Mouse (Mus musculus) heart, postnatal 4 days (tissue): ENCODE measurements at regions not wholly inside any gene's neighbourhood (a gene's known extent, or its start where the extent isn't known, plus 50 kb on each side); places are given as distances from the start of the nearest gene placed in this dataset.

ENCODE experiments used
- DNase-seq: peaks from one replicate; pipeline ENCODE4 v3.0.0; 2021

DNA sequence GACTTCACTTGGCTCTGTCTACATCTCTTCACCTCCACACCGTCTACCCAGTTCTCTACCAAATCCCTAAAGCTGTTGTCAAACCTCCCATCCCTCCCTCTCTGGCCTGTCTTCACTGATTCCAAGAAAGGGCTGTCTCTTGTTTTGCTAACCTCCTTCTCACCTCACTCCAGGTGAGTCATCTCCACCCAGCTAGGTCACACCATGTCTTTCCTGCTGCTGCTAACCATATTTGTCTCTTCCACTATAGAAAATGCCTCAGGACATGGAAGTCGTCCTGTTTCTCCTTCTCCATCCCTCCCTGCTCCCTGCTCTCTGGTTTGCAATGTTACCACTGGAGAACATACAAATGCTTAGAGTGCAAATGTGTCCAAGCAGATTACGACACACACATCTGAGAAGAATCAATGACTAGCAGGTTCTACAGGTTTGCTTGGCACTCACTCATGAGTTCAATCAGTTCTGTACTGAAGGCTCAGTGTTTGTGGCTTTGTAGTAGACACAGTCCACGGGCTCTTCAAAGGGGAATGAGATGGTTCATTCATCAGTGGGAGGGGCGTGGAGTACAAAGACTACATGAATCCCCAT, 424.1 kb downstream of the Fgf9 start:
- no peak for DNase-seq

DNA sequence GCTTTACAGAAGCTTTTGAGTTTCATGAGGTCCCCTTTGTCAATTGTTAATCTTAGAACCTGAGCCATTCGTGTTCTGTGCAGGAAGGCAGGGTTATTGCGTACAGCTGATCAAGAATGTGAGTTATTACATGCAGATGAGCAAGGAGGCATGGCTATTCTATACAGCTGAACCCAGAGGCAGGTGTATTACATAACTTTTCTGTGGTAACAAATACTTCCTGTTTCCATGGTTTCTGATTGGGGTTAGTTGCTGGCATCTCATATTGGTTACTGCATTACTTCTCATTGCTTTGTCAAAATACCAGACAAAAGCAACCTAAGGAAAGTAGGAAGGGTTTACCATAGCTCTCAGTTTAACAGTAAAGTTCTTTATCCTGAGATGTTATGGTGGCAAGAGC, 421.8 kb downstream of the Fgf9 start:
- no peak for DNase-seq

DNA sequence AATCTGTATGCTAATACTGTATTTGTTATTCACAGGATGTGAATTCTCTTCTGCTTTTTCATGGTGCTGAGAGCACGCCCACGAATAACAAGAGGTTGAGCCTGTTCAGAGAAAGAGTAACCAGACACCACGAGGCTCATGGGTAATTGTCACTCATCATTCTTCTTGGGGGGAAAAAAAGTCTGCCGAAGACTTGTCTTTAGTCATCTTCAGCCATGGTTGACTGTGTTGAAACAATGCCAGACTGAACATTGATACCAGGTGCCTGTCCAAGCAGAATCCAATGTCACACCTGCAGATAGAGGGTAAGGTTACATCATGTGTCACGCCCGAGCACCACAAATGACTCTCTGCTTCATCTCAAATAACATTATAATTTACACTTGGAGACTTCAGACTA, 418.5 kb downstream of the Fgf9 start:
- no peak for DNase-seq

DNA sequence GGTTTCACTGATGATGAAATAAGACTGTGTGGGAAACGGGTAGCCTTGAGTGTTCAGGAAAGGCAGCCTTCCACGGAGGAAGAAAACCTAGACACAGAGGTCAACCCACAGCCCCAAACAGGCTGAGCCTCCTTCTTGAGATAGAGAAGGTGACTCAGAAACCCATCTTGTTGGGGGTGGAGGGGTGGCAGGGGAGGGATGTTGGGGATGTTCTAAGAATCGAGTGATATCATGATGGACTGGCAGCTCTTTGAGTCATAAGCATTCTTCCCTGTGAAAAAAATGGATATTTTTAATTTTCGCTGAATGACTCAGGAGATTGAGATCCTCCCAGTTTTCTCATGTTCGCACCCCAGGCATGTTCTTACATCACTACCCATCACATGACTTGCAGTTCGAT, 417.5 kb downstream of the Fgf9 start:
- DNase-seq = no peak

DNA sequence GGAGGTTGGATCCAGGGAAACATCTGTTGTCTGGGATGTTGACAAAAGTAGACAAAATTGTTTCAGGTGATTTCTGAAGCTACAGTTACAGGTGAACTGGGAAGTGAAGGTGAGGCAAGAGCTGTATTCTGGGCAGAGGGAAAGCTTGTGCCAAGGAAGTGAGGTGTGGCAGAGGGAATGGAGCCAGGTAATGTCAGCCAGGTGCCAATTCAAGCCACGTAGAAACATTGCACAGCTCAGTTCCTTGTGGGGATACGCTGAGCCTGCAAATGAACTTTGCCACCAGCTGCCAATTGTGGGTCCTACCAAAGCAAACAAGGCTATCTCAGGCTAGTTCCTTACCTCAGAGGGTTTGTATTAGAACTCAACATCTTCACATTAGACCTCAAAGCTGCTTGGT, 410.1 kb downstream of the Fgf9 start:
- DNase-seq = no peak

DNA sequence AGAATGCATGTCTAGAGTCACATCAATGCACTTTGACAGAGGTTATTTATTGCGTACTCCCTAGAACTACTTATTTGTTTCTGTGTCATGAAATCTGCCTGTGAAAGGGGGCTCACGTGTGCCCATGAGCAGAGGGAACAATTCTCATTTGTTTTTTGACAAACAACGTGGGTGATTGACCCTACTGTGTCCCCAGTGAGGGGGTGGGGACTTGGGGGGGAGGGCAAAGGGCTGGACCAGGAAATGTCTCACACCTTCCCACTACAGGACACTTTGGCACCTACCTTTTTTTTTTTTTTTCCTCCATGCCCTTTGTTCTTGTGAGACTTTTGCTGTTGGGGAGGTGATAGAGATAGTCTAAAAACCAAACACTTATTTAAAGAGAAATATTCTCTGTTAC, 400.3 kb downstream of the Fgf9 start:
- DNase-seq = no peak

DNA sequence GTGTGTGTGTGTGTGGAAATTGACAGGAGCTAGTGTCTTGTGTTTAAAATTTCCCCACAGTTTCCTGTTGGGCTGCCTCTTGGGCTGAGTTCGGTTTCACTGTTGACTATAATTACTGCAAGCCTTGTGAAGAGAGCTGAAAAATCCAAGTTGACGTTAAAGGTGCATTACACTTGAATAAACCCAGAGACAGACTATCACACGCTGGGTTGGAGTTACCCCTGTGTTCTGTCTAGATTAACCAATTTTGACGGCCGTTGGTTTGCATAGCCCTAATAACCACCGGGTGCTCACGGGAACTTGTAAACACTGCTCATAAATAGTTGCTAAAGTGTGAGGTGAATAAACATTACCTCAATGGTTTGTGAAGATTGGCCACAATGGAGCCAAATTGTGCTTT, 398.1 kb downstream of the Fgf9 start:
- no peak for DNase-seq

DNA sequence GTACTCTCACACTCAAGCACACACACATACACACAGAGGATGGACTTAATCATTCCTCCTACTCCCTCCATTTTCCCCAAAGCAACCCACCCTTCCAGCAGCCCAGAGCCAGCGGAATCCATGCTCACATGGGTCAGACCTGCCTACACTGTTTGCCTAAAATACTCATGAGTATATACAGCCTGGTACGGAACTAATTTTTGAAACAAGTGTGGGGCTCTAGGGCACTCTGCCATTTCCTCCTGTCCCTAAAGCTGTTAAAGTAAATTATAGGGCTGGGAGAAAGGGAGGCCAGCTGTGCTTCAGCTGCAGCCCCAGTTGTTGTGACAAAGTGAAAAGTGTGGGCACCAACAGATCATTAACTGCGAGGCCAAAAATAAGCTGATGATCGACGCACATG, 397.5 kb downstream of the Fgf9 start:
- no peak for DNase-seq

DNA sequence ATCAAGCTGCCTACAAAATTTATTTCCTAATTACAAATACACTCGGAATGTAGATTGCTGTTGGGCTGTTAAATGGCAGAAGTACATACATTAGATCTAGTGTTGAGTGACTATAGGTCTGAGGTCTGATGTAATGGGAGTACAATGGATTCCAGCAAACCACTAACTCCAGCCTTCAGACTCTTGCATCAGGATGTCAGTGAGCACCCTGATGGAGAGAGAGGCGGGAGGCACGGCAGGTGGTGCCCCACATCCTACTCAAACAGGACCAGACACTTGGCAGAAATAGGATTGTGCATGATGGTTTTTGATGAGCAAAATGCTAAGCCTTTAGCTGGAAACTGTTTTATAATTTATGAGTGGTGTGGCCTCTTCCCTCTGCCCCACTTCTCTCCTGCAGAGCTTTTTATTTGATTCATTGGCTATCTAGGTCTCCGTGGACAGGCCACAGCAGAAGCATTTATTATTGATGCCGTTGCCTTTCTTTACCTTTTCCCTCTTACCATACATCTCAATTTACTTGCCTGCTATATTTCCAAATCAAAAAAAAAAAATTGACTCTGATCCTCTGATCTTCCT, 376.5 kb downstream of the Fgf9 start:
- no peak for DNase-seq

DNA sequence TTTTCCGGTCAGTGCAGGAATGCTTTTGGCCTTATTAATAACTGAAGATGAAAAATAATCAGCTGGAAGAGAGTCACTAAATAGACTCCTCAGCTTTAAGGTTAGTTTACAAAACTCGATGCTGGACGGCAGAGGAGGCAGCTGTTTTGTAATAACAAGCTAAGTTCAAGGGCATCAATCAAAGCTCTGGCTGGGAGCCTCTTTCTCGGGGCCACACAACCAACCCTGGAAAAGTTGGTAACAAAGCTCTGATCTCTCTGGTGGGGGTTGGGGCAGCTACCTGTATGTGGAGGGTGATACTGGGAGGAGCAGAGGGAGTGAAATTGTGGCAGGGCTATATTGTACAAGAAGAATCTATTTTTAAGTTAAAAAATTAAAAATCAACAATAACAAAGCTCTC, 374.1 kb downstream of the Fgf9 start:
- DNase-seq = no peak

DNA sequence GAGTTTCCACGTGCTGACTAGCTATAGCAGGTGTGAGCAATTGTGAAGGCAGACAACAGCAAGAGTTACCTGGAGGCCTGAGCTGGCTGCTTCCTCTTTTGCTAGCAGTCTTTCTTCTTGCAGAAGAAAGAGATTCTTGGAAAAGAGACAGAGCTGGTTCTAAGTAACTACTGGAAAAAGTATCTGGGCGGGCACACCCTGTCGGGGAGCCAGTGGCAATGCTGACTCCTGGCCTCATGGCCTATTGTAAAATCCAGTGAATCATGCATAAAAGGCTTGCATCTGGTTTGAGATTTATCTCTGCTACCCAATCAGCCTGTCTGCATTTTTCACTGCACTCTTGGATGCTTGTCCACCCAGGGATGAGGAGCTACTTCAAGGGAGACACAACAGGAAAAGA, 372.2 kb downstream of the Fgf9 start:
- DNase-seq = no peak

DNA sequence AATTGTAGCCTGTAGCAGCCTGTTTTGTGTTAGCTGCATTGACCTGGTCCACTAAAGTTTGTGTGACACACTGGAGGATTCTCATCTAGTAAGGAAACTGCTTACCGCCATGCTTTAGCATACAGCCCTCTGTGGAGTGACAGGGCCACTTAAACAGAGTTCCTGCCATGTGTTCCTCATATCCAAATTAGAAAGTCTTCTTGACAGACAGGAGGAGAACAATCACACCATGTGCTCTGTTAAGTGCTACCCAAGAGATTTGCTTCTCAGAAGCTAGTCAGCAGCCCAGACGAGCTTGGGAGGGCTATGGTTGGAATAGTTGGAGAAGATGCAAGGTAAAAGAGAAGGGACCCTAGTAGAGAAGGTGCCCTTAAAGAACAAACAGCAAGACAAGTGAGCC, 369.6 kb downstream of the Fgf9 start:
- no peak for DNase-seq

DNA sequence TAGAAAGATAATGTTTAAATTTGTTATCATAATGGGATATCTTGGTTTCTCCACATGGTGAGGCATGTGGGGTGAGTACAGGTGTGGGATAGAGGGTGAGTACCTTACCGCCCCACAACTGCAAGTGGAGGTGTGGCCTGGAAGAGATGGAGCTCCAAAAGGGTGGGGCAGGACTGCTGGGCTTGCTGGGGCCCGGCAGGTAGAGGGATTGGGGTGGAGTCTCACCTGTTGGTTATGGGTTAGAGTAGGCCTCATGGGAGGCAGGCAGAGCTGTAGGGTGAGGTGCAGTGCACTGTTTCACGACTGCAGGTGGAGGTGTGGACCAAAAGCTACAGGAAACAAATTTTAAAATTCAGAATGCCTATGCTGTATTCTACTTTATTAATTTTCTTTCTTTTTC, 365.7 kb downstream of the Fgf9 start:
- DNase-seq = no peak

DNA sequence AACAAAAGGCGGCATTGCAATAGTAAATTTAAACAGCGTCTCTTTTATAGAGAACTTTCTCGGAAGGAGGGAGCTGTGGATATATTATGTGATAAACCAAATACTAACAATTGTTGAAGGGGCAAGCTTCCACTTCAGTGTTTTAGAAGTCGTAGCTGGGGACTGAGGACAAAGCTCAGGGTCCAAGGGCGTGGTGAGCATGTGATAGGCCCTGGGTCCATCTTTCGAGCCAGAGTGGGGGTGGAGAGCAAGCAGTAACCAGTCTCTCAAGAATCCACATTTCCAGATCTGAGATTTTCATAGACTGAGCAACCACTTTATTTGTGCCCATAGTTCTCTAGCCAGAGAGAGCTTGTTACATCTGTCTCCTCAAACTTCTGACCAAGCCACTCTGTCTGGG, 356.1 kb downstream of the Fgf9 start:
- DNase-seq = no peak

DNA sequence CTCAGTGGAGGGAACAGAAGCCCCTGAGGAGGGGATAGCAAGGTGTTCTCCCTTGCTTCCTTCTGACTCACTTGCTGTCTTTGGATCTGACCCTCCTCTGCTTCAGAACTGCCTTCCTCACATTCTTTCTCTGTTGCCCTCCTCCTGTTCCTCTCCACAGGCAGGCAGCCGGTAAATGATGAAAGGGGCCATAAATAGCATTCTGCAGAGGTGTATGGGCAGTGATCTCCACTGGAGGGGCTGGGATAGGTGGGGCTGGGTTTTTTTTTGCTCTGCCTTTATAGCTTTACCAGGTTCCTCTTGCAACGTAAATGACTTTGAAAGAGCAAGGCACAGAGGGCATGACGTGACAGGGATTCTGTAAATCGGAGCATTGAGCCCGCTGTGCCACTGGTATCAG, 351.6 kb downstream of the Fgf9 start:
- no peak for DNase-seq

DNA sequence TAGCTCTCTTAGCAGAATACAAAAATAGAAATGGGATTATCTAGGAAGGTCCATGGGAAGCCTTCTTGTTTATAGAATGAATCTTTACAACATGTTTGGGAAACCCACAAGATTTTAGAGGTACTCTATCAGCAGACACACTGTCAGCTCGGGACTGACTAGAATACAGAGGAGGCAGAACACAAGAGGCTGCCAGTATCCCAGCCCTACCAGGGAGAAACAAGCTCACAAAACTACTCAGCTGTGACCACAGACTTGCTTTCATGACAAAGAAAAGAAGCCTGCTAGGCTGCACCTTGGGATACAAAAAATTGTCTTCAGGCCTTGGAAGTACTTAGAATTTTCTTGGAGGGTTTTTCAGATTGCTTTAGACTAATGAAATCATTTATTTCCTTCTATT, 347.2 kb downstream of the Fgf9 start:
- no peak for DNase-seq

DNA sequence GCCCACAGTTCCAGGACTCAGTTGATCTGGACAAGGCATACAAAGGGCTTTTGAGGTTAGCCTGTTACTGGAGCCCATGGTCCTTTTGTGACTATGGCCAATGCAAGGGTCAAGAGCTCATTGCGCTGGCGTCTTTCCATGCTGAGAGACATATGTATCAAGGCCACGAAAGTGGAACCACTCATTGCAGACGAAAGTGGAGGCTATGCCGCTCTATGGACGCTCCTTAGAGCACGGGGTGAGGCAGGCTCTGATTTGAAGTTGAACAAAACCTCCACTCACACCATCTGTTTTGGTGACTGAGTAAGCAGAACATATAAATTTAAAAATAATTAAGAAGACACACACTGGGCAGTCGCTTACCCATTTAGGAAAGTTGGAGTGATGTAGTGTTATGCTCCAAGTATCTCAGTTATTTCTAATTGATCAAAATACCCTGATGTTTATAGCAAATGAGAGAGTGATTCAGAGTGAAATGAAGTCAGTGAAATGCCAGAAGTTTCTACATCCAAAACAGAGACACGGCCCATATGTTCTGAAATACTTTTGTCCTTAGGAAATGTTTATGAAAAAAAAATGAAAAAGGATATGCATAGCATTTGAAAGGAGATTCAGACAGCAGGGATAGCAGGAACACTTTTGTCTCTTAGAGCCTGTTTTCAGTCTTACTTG, 321.8 kb downstream of the Fgf9 start:
- DNase-seq = no peak

DNA sequence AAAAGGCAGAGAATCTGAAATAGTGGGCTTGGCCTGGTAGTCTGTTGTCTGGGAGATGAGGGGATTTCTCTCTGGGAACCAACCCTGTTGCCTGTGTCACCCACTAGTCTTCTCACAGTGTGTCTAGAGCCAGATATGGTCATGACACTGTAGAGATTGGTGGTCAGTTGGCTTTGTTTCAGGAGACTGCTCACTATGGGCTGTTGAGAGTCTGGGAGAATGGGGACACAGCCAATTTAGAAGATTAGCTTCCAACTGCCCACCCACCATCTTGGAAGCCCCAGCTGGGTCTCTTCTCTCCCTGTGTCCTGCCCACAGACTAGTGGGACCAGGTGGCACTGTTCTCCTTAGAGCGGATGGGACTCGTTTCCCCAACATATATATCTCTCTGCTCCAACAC, 320.4 kb downstream of the Fgf9 start:
- no peak for DNase-seq

DNA sequence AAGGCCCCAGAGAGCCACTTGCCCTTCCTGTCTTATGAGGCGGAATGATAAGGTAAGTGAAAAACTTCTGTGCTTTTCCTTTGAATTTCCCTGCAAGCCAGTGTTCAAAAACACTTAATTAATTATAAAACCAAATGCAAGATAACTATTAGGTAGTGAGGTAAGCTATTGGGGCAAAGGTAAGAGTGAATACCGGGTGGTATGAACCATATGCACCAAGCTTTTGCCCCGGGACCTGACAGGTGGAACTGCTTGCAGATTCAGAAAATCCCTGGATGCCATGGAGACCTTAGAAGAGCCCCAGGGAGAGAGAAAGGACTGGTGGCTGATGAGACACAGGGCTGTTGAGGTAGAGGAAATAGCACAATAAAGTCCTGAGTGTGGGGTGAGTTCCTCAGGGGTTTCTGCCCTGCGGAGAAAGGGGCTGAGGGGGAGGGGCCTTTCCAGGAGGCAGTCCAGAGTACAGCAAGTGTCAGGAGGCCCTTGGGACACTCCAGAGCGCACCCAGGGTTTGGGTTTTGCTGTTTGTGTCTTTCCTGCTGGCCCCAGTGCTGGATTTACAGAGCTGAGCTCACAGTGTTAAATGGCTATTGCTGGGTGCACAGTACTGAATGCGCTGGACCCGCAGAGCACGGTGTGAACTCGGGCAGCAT, 317.1 kb downstream of the Fgf9 start:
- DNase-seq = no peak

DNA sequence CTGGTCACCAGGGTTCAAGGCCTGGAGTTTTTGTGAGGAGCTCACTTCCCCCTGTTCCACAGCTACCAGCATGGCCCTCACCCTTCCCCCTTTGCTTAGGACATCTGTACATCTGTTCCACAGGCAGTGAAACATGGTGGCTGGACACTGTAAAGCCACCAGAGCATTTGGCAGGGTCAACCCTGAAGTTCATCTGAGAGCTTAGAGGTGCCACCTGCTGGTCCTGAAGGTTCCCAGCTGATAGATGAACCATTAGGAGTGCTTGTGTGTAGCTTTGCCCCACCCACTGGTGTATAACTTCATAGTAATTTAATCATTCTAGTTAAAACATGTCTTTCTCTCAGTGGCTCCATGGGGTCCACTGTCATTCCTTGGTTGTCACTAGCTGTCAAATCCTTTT, 304.7 kb downstream of the Fgf9 start:
- peak; percentile 11 for DNase-seq

DNA sequence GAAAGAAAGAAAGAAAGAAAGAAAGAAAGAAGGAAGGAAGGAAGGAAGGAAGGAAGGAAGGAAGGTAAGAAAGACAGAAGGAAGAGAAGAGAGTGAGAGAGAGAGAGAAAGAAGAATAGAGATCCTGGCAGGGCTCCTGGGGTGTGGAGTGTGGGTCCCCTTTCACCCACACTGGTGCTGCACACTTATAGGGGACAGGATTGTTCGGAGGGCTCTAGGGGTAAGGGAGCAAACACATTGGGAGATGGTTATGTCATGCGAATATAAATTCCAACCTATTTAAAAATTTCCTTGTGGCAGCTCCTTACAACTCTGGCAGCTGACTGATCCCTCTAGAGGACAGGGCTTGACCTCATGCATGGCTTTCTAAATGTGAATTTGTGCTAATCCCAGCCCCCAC, 286.5 kb downstream of the Fgf9 start:
- DNase-seq = no peak

DNA sequence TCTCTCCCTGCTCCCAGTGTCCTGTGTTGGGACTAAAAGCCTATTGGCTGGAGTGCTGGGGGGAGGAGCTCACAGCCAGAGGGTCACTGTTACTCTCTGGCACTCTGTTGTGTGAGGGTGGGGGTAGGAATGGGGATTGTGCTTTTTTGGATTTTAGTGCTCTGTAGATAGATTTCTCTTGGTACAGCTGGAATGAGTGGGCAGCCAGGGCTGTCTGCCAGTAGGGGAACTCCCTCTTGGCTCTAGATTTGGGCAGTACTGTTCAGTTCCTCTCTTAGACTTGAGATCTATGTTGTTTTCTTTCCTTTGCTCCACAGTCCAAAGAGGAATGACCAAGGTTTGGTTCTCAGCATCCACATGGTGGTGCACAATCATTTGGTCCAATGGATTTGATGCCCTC, 282.6 kb downstream of the Fgf9 start:
- DNase-seq = peak; percentile 12

DNA sequence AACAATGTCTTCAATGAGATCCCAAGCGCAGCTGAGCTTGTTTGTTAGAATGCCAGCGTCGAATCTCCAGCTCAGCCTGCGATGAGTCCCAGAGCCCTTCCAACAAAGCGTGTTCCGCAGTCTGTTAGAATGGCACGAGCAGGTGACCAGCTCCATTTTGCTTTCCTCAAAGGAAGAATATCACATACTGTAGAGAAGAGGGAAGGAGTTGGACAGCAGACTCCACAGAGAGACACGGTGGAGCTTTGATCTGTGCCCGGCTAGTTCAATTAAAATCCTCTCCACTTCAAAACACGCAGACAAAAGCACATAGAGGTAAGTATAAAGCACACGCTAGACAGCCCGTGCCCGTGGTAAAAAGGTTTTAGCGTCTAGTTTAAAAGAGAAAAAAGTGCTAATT, 265.8 kb downstream of the Fgf9 start:
- no peak for DNase-seq

DNA sequence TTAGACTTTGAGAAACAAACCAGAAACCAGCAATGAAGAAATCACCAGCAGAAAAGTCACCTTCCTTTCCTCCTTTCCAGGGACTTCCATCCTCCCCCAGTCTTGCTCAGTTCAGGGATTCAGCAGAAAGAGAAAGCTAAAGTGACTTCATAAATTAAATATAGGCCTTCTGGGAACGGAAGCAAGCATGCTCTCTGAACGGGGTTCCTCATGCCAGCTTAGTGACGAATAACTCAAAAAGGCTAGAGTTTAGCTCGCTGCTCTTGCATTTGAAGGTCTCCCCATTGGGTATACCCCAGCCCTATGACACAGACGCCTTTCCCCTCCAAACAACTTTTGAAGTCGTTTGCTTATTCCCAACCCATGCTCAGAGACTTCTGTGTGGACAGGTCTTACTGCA, 252.8 kb downstream of the Fgf9 start:
- no peak for DNase-seq
